Mouse (Mus musculus) left cerebral cortex, postnatal 36 days (tissue): Measurements from ENCODE around the gene F830045P16Rik. TPM values are rescaled to one million over a fixed set of nuclear protein-coding genes. Genes with fewer than 3 reads are reported as not detected.

Experiments used
- DNase-seq, 2 experiments: peaks; one replicate each; pipeline ENCODE4 v3.0.0; 2021 to 2022; ENCODE audit warnings: low spot score in 2 of 2, mixed read lengths in 1 of 2
- intact Hi-C: fragments of 180-260 bp; cut with DNase I; formaldehyde crosslinking; loops from one replicate; pipeline ENCODE4 v1.15.1; 2025
- total RNA-seq, 2 experiments: library from RNA; stranded (reverse); gene quantifications; 2 replicates each; pipeline ENCODE4 v1.2.3; 2021

Gene F830045P16Rik
- total RNA-seq, 2 experiments from 2014 or later, result 0.68 to 1.1 TPM

DNA sequence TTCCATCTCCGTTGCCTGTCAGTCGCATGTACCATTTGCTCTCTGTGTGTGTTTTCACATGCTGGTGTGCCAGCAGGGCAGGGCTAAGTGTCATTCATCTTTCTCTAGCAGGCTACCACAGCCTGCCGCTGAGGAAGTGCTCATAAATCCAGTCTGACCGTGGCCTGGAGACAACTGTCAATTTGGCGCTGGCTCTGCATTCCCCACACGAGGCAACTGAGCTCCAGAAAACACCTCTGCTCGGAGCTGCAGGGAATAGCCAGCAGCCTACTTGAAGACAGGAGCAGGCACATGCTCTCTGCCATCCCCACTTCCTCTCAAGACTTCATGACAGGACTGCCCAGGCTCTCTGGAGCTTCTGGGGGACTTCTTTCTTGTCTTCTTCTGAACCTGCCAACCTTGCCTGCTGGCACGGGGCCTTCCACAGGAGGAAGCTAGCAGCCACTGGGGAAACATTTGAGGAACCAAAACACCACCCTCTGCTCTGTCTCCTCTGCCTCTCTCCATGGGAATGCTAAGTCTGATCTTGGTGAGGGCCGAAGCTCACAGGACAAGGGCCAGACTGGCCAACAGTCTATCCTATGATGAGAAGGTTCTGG lies 13.2 kb upstream of the F830045P16Rik start:
- intact Hi-C loops, result no loop called here
- DNase-seq, result no peak

DNA sequence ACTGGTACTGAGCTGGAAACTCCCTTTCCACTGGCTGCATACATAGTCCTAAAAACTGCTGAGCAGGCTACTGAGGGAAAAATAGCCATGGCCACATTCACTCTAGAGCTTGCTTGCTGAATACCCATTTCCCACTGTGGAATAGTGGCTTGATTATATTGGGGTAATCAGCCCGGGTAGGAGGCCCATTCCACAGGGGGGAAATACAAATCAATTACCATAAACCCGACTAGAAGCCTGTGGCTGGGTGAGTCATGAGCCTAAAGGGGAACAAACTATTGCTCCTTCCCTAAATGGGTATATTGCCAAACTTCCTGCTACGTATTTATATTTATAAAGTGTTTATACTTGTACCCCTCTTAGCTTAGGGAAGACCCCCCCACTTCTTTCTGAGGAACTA lies 10.4 kb upstream of the F830045P16Rik start:
- intact Hi-C loops, result no loop called here
- DNase-seq, result no peak

DNA sequence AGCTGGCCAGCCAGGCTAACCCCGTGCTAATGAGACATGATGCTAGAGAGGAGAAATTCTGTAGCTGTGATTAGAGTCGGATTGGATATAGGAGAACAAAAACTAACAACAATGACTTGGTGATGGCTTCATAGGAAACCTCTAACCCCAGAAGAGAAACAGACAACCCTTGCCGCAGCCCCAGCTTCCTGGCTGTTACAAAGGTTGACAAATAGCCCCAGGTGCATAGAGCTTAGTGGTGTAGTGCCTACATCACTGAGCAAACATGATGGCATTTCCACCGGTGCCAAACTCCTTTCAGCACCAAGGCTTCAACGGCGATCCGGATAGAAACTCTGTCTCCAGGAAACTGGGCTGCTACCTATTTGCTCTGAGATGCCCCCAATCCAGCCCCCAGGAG lies 9.2 kb upstream of the F830045P16Rik start:
- intact Hi-C loops, result no loop called here
- DNase-seq, result no peak

DNA sequence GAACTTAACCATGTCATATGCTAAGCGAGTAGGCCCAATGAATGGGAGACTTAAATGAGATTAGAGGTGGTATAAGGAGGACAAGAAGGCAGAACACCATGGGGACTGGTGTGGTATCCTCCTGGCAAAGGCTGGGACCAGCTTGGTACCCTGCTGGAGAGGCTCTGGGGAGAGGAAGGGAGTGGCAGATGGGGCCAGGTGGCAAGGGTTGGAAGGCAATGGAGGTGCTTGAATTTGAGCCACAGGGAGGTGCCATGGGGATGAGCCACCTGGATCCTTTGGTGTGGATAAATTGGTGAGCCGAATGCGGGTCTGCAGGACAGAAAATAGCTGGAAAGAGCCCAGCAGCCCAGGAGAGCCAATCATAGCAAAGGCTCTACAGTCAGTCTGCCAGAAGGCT lies 8.5 kb upstream of the F830045P16Rik start:
- intact Hi-C loops, result no loop called here
- DNase-seq, result no peak

DNA sequence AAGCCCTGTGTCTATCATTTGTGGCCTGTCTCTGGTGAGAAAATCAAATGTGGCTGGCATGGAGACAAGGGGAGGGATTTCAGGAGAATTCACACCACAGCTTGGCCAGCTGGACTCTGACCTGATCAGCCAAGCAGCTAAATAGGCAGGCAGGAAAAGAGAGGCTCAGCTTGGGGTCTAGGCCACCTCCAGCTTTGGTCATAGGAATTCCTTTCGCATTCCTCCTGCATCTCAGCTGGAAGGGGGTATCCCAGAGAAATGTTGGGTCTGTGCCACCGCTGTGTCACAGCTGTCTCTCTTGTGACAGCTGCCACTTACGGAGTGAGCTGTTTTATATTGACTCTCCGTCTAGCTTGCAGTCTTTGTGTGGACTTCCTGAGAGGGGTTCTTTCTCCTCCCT lies 8.0 kb upstream of the F830045P16Rik start:
- DNase-seq, result no peak
- intact Hi-C loops, result no loop called here

DNA sequence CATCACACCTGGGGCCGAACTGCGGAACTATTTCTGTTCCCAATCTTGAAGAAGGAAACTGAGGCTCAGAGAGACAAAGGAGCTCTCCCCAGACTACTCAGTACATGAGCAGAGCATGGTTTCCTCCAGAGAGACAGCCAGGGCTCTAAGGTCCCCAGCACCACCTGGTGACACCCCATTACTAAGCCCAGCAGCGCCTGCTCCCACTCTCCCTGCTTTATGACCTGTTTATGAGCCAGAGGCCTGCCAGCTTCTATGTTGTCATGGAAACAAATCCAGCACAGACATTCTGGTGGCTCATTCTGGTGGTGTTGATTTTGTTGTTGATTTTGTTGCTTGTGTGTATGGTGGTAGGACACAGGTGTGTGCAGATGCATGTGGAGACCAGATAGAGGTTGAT lies 3.6 kb upstream of the F830045P16Rik start:
- intact Hi-C loops, result no loop called here
- DNase-seq, result no peak

DNA sequence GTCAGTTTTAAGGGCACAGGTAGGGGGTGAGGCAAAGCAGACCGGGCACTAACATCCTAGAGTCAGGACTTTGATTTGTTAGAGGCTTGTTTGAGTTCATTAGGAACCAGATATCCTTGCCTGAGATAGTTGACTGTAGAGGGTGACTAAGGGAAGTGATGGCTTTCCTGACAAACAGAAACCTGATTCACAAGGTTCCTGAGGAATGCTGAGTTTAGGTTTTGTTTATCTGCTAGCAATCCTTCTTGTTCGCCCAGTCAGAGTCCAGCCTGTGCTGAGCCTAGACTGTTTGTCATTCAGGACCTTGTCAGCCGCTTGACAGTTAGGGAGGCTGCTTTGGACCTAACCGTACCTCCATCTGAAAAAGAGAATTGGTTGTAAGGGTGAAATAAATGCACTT lies 2.8 kb upstream of the F830045P16Rik start:
- no peak for DNase-seq
- intact Hi-C loops, result no loop called here

DNA sequence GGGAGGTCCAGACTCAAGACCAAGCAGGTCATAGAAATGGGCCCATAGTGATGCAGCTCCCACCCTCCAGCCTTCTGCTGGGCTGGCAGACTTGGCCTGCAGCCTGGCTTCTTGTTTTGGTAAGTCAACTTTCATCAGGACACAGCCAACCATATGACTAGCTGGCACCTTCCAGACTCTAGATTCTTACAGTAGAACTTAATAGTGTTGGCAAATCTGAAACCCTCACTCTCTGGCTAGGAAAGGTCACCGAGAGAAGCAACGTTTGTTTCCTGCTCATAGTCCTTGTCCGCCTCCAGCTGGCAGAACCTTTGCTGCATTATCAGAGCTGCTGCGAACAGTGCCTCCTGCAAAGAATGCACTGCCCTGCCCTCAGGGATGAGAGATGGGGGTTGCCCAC lies 1.5 kb upstream of the F830045P16Rik start:
- DNase-seq, result no peak
- intact Hi-C loops, result no loop called here

DNA sequence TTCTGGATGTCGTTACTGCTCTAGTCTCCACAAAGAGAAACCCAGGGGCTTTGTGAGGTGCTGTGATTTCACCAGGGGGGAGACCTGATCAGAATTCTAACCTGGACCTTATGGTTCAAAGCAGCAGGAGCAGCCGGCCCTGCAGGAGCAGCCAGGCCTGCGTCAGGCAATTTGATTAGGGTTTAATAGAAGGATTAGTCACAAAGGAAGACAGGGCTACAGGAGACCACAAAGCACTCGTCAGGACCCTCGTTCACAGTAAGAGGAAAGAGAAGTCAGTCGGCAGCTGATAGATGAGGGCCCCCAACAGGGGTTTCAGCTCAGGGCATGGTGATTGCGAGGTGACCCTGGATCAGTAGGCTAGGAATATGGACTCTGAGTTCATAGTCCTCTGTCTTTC lies 958 bp upstream of the F830045P16Rik start:
- intact Hi-C loops, result no loop called here
- no peak for DNase-seq

DNA sequence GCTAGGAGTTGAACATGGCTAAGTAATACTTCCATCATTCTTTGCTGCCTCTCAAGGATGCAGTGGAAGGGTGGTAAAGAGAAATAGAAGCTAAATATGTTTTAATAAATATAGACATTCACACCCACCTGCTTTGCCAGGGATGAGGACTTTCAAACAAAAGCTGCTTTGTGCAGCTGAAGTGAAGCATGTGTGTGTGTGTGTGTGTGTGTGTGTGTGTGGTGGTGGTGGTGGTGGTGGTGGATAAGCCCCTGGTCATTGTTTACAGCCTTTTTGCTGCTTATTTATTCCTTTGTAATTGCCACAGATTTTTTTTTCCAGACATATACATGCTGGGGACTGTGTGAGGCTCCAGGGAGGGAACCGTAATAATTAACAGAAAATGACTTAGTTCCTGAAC lies 524 bp upstream of the F830045P16Rik start:
- DNase-seq, result no peak
- intact Hi-C loops, result no loop called here

DNA sequence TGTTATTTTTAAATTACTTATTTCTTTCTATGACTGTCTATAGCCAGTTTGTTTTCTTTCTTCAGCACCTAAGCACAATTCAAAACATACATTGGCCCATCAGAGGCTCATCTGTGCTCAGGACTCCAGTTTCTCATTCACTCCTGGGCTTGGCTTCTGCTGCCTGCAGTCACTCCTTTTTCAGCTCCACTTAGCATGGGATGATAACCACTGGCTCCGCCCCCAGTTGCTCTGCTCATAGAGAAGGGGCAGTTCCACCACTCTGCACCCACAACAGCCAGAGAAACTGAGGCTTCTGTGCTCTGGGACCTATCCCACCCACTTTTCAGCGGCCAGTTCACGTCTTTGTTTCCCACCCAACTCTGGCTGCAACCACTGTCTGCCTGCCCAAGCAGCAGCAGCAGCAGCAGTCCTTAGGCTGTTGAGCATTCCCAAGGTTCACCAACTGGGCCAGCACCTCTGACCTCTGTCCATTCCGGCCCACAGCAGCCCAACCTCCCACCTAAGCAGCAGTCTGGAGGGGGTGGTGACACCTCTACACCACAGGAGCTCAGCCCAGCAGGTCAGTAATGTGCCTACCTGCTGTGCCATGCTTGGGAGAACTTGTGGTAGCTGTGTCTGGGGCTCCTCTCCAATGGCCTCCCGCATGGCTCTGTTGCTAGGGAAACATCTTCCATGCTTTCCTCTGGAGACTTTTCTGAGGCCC lies 1.4 kb downstream of the F830045P16Rik start:
- intact Hi-C loops, result no loop called here

DNA sequence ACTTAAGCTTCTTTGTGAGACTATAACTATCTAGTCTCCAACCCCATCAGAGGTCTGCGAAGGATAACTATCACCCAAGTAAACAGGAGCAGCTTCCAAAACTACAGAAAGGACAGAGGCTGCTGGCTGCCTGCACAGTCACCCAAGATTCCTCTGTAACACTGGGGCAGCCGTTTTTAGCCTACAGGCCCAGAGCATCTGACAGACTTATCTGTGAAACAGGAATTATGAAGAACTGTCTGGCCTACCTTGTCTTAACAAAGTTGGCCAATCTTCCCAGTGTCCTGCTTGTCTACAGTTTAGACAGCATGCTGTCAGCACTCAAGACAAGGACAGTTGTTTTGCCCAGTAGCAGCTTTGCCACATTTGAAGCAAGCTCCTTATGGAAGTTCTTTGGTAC lies 4.5 kb downstream of the F830045P16Rik start:
- no peak for DNase-seq
- intact Hi-C loops, result no loop called here

More for the DNA sequence above, 1.4 kb downstream of the F830045P16Rik start:
- no peak for DNase-seq

DNA sequence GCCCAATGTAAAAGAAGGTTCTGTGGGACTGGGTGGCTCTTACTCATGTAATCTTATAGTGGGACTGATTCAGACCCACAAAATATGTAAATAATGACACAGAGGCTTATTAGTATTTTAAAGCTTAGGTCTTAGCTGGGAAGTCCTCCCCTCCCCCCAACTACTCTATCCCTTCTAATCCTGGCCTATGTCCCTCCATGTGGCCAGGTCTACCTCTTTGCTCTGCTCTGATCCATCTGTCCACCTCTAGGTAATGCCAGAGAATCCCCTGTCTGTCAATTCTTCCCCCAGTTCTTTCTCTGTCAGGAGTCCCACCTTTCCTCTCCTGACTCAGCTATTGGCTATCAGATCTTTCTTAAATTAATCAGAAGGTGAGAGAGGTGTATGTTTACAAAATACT lies 5.3 kb downstream of the F830045P16Rik start:
- no peak for DNase-seq
- intact Hi-C loops, result no loop called here

DNA sequence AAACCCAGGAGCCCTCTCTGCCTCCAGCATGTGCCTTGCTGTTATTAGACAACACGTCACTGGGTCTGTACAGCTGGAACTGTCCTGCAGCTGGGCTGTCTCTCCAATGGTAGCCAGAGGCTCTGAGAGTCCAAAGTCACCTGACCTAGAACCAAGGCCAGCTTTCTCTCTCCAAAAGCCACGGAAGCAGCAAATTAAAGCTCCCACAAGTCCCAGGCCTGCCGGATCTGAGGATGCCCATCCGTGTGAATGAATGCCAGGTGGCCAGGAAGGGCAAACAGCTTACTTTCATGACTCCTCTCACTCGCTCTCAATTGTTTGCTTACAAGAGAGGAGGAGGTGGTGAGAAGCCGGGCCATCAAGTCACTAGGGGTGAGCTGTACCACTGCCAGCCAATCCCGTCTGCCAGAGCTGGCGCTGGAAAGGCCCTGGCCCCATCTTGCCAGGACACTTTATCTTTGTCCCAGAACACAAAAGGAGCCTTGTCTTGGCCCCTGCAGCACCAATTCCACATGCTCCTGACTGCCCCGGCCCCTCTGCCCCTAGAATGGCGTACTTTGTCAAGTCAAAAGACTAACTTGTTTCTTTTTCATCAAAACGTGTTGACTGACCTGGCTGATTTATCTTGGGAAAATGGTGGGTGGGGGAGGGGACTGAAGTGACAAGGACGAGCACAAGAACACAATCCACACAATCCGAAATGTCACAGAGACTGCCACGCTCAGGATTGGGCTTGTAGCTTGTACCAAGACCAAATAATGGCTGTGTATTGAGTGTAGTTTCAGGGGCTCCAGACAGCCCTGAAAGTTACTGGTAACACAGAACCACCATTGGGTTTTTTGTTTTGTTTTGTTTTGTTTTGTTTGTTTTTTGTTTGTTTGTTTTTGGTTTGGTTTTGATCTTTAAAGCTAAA lies 6.8 kb downstream of the F830045P16Rik start:
- intact Hi-C loops, result no loop called here

DNA sequence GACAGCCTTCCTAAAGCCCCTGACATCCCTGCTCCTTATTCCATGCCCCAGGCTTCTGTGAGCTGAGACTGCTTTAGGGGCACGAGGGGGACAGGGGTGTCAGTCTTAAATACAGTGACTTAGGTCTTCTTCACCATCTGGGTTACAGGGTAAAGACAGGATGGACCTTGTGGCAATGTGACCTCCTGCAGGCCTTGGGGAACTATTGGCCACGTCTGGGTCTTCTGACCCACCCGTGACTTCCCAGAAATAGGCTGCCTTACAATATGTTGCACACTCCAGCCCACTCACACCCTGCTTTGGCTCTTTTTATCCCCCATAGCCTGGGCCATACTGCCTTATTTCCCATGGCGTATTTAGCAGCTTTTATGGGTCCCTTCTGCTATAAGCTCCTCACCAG lies 8.5 kb downstream of the F830045P16Rik start:
- intact Hi-C loops, result no loop called here
- DNase-seq, result no peak

More for the DNA sequence above, 6.8 kb downstream of the F830045P16Rik start:
- no peak for DNase-seq

DNA sequence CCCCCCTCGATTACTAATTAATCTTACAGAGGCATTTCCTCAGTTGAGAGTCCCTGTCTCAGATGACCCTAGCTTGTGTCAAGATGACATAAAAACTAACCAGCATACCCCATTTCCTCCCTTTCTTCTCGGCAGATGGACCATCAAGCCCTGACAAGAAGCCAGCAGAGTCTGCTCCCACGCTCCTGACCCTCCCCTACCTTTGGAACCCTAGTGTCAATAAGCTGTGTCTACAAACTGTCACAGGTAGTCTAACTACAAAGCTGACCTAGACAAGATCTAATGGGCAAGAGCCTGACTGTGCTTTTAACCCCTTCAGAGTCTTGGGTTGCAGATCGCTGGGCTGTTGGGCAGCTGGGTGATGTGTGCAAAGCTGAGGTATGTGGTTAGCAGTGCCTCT lies 10.1 kb downstream of the F830045P16Rik start:
- intact Hi-C loops, result no loop called here
- DNase-seq, result no peak

DNA sequence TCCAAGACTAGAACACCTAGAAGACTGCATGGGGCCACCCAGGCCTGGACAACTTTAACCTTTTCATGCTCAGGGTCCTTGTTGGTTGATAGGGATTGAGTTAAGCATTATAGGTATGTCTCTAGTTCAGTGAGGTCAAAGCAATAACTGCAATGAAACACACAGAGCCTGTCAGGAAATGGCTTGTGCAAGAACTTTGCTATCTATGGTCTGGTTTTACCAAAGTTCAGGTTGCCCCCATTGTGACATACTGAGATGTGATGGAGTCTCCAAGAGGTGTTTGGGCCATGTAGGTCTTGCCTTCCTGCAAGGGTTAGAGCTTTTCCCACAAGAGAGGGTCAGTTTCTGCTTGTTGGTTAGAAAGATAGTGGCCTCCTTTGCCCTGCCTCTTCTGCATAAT lies 10.8 kb downstream of the F830045P16Rik start:
- DNase-seq, result no peak
- intact Hi-C loops, result no loop called here

DNA sequence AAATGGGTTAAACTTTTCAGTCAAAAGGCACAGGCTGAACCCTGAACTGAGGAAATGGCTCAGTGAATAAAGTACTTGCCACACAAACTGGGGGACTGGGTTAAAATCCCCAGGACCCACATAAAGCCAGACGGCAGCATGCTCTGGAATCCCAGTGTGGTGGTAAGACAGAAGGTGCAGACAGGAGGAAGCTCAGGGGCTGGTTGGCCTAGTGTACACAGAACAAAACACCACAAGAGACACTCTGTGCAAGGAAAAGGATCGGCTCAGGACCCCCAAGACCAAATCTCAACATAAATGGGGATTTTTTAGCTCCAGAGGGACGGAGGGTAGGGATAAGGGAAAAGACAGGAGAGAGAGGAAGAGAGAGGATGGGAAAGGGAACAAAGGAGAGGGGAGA lies 17.9 kb downstream of the F830045P16Rik start:
- intact Hi-C loops, result no loop called here
- DNase-seq, result no peak

DNA sequence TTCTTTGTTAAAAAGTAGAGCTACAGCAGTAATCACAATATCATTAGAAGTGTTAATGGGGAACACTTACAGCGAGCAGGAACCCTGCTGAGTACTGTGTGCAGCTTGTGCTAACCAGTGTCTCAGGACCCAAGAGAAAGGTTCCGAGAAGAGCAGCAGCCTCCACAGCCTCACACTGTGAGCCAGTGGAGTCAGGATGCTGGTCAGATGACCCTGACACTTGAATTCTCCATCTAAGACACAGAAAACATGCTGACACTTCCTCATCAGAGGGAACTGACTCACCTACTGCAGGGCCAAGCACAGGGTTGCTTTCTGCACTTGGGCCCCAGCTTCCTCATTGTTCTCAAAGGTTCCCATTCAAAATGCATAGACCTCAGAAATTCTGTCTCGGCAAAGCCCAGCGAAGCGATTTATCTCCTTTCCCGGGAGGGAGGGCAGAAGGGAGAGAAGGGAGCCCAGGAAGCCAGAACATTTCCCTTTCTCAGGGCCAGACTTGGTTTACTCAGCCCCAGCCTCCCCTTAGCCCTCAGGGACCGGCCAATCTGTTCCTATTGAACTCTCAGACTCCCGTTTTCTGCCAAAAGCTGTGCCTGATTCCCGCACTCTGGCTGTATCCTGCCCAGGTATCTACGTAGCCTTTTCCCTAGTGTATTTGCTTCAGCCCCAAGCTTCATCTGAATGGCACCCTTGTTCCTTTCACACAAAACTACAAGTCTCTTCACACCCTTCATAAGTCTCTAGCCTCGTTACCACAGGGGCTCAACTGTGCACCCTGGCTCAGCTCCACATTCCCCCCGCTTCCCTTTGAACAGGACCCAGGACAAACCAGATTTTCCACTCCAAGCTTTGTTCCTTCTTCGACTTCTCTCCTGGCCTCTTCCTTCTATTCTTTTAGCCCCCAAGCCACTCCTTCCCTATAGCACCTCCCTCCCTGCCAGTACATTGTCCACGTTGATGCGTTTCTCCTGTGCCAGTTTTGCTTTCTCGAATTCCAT lies 21.2 kb downstream of the F830045P16Rik start:
- intact Hi-C loops, result no loop called here
- DNase-seq, result no peak

DNA sequence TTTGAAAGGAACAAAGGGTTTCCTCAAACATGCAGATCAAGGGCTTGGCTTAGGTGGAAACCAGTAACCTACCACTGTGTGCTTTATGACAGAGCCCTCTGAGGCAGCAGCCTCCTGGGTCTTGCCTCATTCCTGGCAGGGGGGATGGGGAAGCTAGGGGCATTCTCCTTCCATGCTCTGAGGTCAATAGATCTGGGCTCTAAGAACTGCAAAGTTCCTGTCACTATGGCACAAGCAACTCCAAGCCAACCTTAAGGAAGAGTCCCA lies 22.1 kb downstream of the F830045P16Rik start:
- intact Hi-C loops, result no loop called here
- no peak for DNase-seq
